Mouse (Mus musculus) bone marrow macrophage, adult 2 months (primary cell): ENCODE results near the gene Crocc.
A peak's percentile ranks its signal among the peaks of the same experiment; 100 is the strongest.

Experiments used
- CTCF ChIP-seq: IDR thresholded peaks from 2 replicates; pipeline ENCODE4 v1.5.1; 2012; ENCODE audit warnings: low read depth, mild to moderate bottlenecking, low read length, moderate library complexity
- POLR2A ChIP-seq: IDR thresholded peaks from 2 replicates; pipeline ENCODE4 v1.6.1; 2012; ENCODE audit warnings: mild to moderate bottlenecking, low read depth, low read length, borderline replicate concordance

DNA sequence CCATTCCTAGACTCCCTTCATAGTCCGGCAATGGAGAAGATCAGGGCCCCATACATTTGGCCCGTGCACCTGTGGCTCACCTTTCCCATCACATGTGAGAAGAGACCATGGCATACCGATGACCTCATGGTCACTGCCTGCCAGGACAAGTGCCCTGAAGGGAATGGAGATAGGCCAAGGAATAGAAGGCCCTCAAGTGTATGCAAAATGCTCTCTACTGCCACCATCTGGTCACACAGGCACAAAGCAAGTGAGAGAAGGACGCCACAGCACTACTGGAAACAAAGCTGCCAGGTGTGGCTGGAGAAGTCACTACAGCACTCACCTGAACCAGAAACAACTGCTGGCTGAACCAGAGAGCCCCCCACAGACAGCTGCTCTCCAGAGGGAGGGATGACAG is 9.4 kb upstream of the Crocc start:
- TF ChIP-seq POLR2A (no peak), CTCF (peak; percentile 60)
